Comparison of ENCODE assay signal across 8 mouse cellular contexts in the genomic region with DNA sequence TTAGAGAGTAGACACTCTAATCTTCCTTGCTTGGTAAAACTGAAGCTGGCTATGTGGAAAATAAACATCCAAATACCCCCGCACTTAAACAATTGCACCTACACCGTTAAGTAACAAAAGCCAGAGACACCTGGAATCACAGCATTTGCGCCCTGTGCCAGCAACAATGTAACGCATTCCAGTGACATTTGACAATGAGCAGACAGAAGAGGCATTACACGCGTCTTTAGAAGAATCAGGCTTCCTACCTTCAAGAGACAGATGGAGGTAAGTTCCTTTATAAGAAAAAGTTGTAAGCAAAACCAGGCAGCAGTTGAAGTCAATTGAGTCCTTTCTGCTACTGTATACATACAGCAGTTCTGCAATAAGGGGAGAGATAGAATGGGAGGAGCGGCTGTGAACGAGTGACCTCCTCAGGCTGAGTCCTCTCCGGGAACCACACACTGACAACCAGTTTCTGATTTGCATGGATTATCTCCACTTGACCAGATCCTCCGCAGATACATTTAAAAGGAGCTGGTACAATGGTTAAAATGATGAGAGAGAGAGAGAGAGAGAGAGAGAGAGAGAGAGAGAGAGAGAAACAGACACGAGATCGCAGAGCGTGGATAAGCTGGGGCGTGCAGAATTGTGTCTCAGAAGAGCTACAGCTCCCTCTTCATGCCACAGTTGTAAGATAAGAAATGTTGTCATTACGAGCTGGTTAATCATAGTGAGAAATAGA.
DNase-seq lines count a peak whose midpoint lies in the region; ATAC-seq and TF ChIP-seq lines count a peak whose summit lies in the region.

No protein-coding gene starts in this region.

- peak; percentile 5 for DNase-seq in 416B (ENCODE audit: low read depth)
- DNase-seq in adrenal gland, postnatal 10 days: peak; percentile 36
- DNase-seq in limb, embryonic 11.5 days (ENCODE audit: low spot score): no peak
- DNase-seq in midbrain, embryonic 10.5 days (ENCODE audit: low spot score): peak; percentile 37
- DNase-seq in stomach, postnatal 0 days (ENCODE audit: low spot score): no peak
- DNase-seq in urinary bladder, postnatal 10 days (ENCODE audit: low spot score): no peak

- no peak overlapping the region for H3K9ac ChIP-seq in forebrain, embryonic 12.5 days
- H3K9ac ChIP-seq in hindbrain, embryonic 16.5 days (ENCODE audit: low read depth, low read length): peak overlapping the region; percentile 66
- H3K9ac ChIP-seq in limb, embryonic 11.5 days (ENCODE audit: low read length): no peak overlapping the region
- H3K9ac ChIP-seq in stomach, postnatal 0 days (ENCODE audit: low read length): no peak overlapping the region

- no peak overlapping the region for H3K27ac ChIP-seq in forebrain, embryonic 12.5 days
- H3K27ac ChIP-seq in hindbrain, embryonic 16.5 days (ENCODE audit: low read depth, low read length): peak overlapping the region; percentile 64
- H3K27ac ChIP-seq in limb, embryonic 11.5 days (replicated peaks; ENCODE audit: low read depth, low read length): no peak overlapping the region
- peak overlapping the region; percentile 61 for H3K27ac ChIP-seq in midbrain, embryonic 10.5 days (replicated peaks)
- no peak overlapping the region for H3K27ac ChIP-seq in stomach, postnatal 0 days (replicated peaks)

- H3K4me2 ChIP-seq in forebrain, embryonic 12.5 days: peak overlapping the region; percentile 54
- H3K4me2 ChIP-seq in hindbrain, embryonic 16.5 days (ENCODE audit: low read length): peak overlapping the region; percentile 62
- H3K4me2 ChIP-seq in limb, embryonic 11.5 days (ENCODE audit: low read depth, severe bottlenecking): peak overlapping the region; percentile 27
- H3K4me2 ChIP-seq in stomach, postnatal 0 days (replicated peaks; ENCODE audit: low read depth): peak overlapping the region; percentile 48

- peak; percentile 83 for ATAC-seq in forebrain, embryonic 12.5 days (ENCODE audit: low FRiP score)
- ATAC-seq in hindbrain, embryonic 16.5 days: peak; percentile 92
- ATAC-seq in limb, embryonic 11.5 days (ENCODE audit: insufficient number of reproducible peaks, low FRiP score, low TSS enrichment, low read depth): no peak
- no peak for ATAC-seq in stomach, postnatal 0 days (ENCODE audit: low FRiP score, low TSS enrichment)

- peaks cover 16% of the 10 kb centered on the region; the same call in 1 of the 2 replicates for H3K4me1 ChIP-seq in forebrain, embryonic 12.5 days
- H3K4me1 ChIP-seq in hindbrain, embryonic 16.5 days (ENCODE audit: control insufficient read depth, insufficient read depth, low read depth, low read length): no peaks in the 10 kb centered on the region
- H3K4me1 ChIP-seq in limb, embryonic 11.5 days (ENCODE audit: control insufficient read depth, insufficient read depth, low read length): 0 out of 2 replicates have a peak, but pooled peaks cover 7% of the 10 kb centered on the region
- H3K4me1 ChIP-seq in midbrain, embryonic 10.5 days: peaks cover 44% of the 10 kb centered on the region
- H3K4me1 ChIP-seq in stomach, postnatal 0 days (replicated peaks; ENCODE audit: control insufficient read depth, insufficient read depth): no peaks in the 10 kb centered on the region

- 8% methylated on average over 15 of the region's 15 CpGs for WGBS in forebrain, embryonic 12.5 days
- WGBS in hindbrain, embryonic 16.5 days: 5% methylated on average over 15 of the region's 15 CpGs
- WGBS in limb, embryonic 11.5 days: 7% methylated on average over 15 of the region's 15 CpGs
- WGBS in midbrain, embryonic 10.5 days: 15% methylated on average over 15 of the region's 15 CpGs
- 5% methylated on average over 15 of the region's 15 CpGs for WGBS in stomach, postnatal 0 days

- no peak for TF ChIP-seq EP300 in stomach, postnatal 0 days (optimal IDR thresholded peaks at IDR 0.05)

- H3K36me3 ChIP-seq in forebrain, embryonic 12.5 days (replicated peaks): no peaks in the 10 kb centered on the region
- H3K36me3 ChIP-seq in hindbrain, embryonic 16.5 days (ENCODE audit: control insufficient read depth, insufficient read depth, low read length): no peaks in the 10 kb centered on the region
- no peaks in the 10 kb centered on the region for H3K36me3 ChIP-seq in limb, embryonic 11.5 days (ENCODE audit: control insufficient read depth, insufficient read depth, low read length)
- no peaks in the 10 kb centered on the region for H3K36me3 ChIP-seq in midbrain, embryonic 10.5 days
- no peaks in the 10 kb centered on the region for H3K36me3 ChIP-seq in stomach, postnatal 0 days (ENCODE audit: control insufficient read depth, insufficient read depth, low read length)

- 0 out of 2 replicates have a peak, but pooled peaks cover 4% of the 10 kb centered on the region for H3K27me3 ChIP-seq in forebrain, embryonic 12.5 days
- no peaks in the 10 kb centered on the region for H3K27me3 ChIP-seq in hindbrain, embryonic 16.5 days (replicated peaks; ENCODE audit: control insufficient read depth, insufficient read depth, low read length)
- H3K27me3 ChIP-seq in limb, embryonic 11.5 days (ENCODE audit: control insufficient read depth, insufficient read depth, low read length): no peaks in the 10 kb centered on the region
- H3K27me3 ChIP-seq in midbrain, embryonic 10.5 days (ENCODE audit: low read depth, poor library complexity, severe bottlenecking): peaks cover 17% of the 10 kb centered on the region; the same call in 1 of the 2 replicates
- H3K27me3 ChIP-seq in stomach, postnatal 0 days (ENCODE audit: control insufficient read depth, insufficient read depth, low read length): no peaks in the 10 kb centered on the region

- peak overlapping the region; percentile 33 for H3K4me3 ChIP-seq in forebrain, embryonic 12.5 days (replicated peaks)
- H3K4me3 ChIP-seq in hindbrain, embryonic 16.5 days (ENCODE audit: low read length): peak overlapping the region; percentile 48
- H3K4me3 ChIP-seq in limb, embryonic 11.5 days (ENCODE audit: low read depth, low read length): no peak overlapping the region
- H3K4me3 ChIP-seq in midbrain, embryonic 10.5 days: peak overlapping the region; percentile 48
- H3K4me3 ChIP-seq in stomach, postnatal 0 days (ENCODE audit: low read depth, low read length): peak overlapping the region; percentile 33

- TF ChIP-seq CTCF in stomach, postnatal 0 days (IDR thresholded peaks at IDR 0.05; ENCODE audit: low read depth): peak; percentile 74

- H3K9me3 ChIP-seq in forebrain, embryonic 12.5 days: no peaks in the 10 kb centered on the region
- no peaks in the 10 kb centered on the region for H3K9me3 ChIP-seq in hindbrain, embryonic 16.5 days (ENCODE audit: control insufficient read depth, low read length)
- no peaks in the 10 kb centered on the region for H3K9me3 ChIP-seq in limb, embryonic 11.5 days (ENCODE audit: control insufficient read depth, low read length)
- H3K9me3 ChIP-seq in midbrain, embryonic 10.5 days (replicated peaks): no peaks in the 10 kb centered on the region
- H3K9me3 ChIP-seq in stomach, postnatal 0 days (ENCODE audit: control insufficient read depth, low read length): no peaks in the 10 kb centered on the region

Comparison
In these comparisons a context has a peak if more than half of its experiments do, and no peak if none do; other contexts are left out.
1. DNase-seq: peak in 416B (single experiment), adrenal gland, postnatal 10 days (single experiment) and midbrain, embryonic 10.5 days (single experiment); none in limb, embryonic 11.5 days (single experiment), stomach, postnatal 0 days (single experiment) and urinary bladder, postnatal 10 days (single experiment).
2. ATAC-seq: peak in forebrain, embryonic 12.5 days (single experiment) and hindbrain, embryonic 16.5 days (single experiment); none in limb, embryonic 11.5 days (single experiment) and stomach, postnatal 0 days (single experiment).
3. H3K27ac ChIP-seq: peak in hindbrain, embryonic 16.5 days (single experiment) and midbrain, embryonic 10.5 days (single experiment); none in forebrain, embryonic 12.5 days (single experiment), limb, embryonic 11.5 days (single experiment) and stomach, postnatal 0 days (single experiment).
4. Peak in every context shown above with its lines, with median percentiles within 50 percentile points of each other: H3K4me2 ChIP-seq.